Mouse (Mus musculus) left cerebral cortex, postnatal 36 days (tissue): ENCODE measurements around the gene Nudcd2. TPM values are rescaled to one million over a fixed set of nuclear protein-coding genes. Genes with fewer than 3 reads are reported as not detected.
"Not testable (repeated sequence)": the region's sequence is repeated elsewhere in the genome, so short reads cannot be mapped to it uniquely, and the experiment has no call there.

Source experiments
- DNase-seq, 2 experiments: peaks; one replicate each; pipeline ENCODE4 v3.0.0; 2021 to 2022; ENCODE audit warnings: low spot score in 2 of 2, mixed read lengths in 1 of 2
- intact Hi-C: fragments of 180-260 bp; cut with DNase I; formaldehyde crosslinking; loops from one replicate; pipeline ENCODE4 v1.15.1; 2025
- total RNA-seq, 2 experiments: library from RNA; stranded (reverse); gene quantifications; 2 replicates each; pipeline ENCODE4 v1.2.3; 2021

The Nudcd2 gene
- total RNA-seq = 10 to 100 TPM; 18.1 to 21.3 TPM

DNA sequence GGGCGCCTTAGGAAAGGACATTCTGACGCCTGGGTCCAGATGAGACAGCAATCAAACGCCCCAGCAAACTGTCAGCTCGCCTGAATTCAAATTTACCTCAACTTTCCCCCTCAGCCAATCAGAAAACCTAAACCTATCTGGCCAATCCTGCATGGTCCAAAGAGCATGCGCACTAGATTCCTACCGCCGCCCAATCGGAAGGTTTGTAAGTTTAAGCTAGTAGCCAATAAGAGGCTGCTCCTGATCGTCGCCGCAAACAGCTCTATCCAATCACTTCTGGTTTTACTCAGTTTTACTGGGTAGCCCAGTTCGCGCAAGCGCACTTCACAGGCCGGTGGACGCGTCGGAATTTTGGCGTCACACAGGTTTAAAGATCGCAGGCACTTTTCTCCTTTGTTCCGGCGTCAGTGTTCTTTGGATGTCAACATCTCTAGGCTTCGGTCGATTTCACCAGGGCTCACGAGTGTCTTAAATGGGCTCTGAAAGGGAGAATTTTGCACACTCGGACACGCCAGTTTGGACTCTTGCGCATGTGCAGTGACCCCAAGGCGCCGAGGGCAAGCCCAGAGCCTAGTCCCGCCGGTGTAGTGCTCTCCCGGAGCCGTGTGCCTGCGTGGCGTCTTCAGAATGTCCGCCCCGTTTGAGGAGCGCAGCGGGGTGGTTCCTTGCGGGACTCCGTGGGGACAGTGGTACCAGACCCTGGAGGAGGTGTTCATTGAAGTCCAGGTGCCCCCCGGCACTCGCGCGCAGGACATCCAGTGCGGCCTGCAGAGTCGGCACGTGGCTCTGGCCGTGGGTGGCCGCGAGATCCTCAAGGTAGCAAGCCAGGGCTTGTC, at the start of gene Nudcd2, which contains the start of gene Hmmr:
Gene Nudcd2, plus strand, starts transcription at position 329 of the 836 bp plus-strand sequence.
Gene Hmmr, minus strand, starts transcription at position 84 of the 836 bp plus-strand sequence.
- peak; percentile 91 to 94 for DNase-seq
- intact Hi-C loops = loop anchor here (2.0 kb wide), 1 partner anchor 41 kb away; no protein-coding TSS in a partner anchor

DNA sequence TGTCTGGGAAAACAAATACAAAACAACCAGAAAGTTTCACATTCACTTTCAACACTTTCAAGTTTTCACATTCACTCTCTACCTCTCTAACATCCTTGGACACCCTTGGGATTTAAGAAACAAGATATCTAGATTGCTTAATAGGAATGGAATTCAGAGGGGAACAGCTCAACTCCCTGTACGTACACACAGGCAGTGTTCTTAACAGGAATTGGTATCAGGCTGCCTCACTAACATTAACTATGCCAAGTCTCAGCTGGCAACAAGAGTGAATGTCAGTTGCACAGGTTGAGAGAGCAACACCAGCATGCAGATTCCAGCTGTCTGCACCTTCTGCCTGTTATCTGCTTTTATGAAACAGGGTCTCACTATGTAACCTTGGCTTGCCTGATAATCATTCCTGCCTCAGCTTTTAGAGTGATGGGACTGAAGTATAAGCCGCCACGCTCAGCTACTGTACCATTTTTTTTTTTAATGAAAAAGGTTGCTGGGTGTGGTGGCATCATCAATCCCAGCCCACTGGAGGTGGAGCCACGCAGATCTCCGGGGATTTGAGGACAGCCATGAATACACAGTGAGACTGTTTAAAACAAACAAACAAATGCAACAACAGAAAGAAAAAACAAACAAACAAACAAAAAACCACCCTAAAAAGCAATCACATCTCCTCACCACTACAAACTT, 42.9 kb upstream of the Nudcd2 start:
- DNase-seq = no peak
- intact Hi-C loops = loop anchor here (5.0 kb wide), 1 partner anchor 62 kb away; no protein-coding TSS in a partner anchor

DNA sequence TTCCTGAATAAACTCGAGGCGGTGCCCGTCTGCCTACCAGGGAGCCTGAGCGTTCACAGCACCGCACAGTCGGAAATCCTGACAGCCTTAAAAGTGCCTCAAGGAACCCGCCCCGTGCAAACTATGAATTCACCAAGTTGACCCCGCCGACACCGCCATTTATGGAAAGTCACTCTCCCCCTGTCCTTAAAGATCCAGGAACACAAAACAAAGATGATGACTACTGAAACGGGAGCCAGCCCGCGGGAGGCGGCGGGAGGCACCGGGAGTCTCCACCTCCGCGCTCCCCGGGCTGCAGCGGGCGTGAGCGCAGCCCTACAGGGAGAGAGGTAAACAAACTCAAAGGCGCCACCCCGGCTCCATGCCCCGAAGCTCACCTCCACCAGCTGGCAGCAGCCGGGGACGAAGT, 41.4 kb upstream of the Nudcd2 start:
- no peak for DNase-seq
- intact Hi-C loops = loop anchor here (2.0 to 5.0 kb wide), 2 partner anchors 41 to 60 kb away; partner anchors contain the start of genes Hmmr and Nudcd2

DNA sequence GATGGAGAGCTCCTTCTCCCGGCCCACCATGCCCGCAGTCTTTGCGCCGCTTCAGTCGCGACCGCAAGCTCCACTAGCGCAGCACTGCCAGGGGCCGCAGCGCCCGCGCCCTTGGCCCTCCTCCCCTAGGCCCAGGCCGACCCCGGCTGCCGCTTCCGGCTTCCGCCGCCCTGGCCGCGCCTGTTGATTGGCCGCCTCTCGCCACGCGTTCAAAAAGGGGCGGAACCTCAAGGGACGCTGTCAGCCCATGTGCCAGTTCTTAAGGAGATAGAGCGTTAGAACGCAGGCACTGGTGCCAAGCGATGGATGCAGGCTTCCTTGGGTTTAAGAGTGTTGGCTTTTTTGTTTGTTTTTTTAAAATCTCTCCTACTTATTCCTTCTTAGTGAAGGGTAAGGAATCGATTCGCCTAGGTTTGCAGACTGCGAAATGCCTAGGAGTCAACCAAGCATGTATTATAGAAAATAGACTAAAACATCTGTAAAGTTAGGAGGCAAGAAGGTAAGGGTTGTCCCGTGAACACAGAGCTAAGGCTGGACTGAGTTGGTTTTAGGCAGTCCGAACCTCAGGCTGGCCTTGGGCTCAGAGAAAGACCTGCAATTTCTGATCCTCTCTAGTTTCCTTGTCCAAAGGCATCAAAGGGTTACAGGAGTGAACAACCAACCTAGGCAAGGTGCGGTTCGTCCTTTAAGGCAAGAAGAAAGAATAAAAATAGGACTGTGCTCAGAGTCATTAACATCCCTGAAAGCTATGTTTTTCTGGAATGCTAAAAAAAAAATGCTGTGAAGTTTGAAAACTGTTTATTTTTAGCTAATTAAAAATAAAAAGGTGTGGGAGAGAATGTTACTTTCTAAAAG, 40.7 kb upstream of the Nudcd2 start:
- peak; percentile 94 to 95 for DNase-seq
- intact Hi-C loops = loop anchor here (2.0 to 5.0 kb wide), 2 partner anchors 40 to 60 kb away; partner anchors contain the start of genes Hmmr and Nudcd2

DNA sequence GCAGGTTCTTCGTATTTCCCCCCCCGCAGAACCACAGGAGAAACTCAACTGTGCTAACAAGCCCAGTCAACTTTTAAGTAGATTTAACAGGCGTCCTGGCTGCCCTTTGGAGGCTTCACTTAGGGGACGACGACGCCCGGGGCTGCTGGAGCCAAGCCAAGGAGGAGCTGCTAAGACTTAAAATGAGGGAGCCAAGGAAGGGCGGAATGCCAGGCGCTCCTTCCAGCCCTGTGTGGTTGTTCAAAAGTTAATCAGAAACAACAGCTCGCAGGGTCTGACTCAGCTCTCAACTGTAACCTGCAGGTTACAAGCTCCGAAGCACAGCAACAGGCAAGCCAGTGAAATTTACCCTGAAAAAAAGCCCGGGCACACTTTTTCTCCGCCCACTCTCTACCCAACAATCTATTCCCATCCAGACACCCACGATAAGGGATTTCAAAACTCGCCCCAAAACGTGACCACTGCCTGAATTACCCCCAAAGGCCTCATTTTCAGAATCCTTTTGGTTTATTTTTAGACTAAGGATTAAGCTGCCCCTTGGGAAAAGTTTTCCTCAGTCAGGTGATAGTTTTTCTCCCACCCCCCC, 40.0 kb upstream of the Nudcd2 start:
- intact Hi-C loops = loop anchor here (2.0 to 5.0 kb wide), 2 partner anchors 39 to 59 kb away; partner anchors contain the start of genes Hmmr and Nudcd2
- peak; percentile 53 to 61 for DNase-seq

DNA sequence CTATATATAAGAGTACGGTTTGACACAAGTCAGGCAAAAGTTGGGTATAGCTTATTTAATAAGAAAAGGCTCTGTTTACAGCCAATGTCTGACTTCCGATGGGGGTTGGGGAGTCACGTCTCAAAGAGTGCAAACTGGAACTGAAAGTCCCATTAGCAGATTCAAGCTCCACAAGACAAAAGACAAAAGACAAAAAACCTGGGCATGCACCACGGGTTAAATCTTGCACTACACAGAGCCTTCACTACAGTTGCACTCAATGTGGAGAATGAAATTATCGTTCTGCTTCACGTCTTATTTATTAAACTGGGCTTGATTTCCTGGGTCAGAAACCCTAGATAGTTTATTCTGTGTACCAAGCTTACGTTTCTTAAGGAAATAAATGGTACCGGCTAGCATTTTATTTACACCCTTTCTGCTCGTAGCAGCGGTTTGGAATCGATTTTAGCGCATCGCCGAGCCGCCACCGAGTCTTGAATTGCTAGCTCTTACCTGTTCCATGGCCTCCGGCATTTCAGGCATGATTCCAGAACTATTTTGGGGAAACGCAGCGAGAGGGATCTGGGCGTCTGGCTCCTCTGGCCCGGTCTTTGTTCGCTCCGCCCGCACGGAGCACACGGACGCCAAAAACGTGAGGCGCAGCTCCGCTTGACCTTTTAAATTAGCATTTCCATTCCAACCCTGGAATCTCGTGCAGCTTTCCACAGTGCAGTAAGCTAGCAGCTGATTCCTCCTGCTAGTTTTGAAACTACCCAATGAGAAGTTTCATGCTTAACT, 39.0 kb upstream of the Nudcd2 start:
- peak; percentile 60 for DNase-seq

DNA sequence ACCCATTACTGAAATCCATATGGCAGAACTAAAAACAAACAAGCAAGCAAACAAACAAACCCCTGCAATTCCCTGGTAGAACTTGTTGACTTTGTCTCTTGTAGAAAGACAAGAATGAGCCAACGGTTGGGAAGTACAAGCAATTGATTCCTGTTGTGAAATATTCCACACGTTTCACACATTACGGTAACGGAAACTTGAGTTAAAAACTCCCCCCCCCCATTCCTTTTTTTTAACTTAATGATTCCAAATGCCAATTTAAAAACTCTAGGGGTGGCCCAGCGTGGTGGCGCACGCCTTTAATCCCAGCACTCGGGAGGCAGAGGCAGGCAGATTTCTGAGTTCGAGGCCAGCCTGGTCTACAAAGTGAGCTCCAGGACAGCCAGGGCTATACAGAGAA, 38.4 kb upstream of the Nudcd2 start, which contains the start of gene Mat2b:
Gene Mat2b, minus strand, starts transcription at position 101 of the 400 bp plus-strand sequence.
- intact Hi-C loops = no loop called here
- no peak for DNase-seq

More for the DNA sequence above, 39.0 kb upstream of the Nudcd2 start:
- intact Hi-C loops = loop anchor here (5.0 kb wide), 1 partner anchor 58 kb away; no protein-coding TSS in a partner anchor

DNA sequence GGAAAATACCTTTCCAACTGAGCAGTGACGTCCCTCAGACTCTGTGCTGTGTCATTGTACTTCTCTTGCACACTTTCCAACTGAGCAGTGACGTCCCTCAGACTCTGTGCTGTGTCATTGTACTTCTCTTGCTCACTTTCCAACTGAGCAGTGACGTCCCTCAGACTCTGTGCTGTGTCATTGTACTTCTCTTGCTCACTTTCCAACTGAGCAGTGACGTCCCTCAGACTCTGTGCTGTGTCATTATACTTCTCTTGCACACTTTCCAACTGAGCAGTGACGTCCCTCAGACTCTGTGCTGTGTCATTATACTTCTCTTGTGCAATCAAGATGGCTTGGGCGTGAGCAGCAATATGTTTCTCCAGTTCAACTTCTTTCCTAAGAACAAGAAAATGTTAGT, 23.6 kb upstream of the Nudcd2 start:
- intact Hi-C loops, DNase-seq: not testable (repeated sequence)

DNA sequence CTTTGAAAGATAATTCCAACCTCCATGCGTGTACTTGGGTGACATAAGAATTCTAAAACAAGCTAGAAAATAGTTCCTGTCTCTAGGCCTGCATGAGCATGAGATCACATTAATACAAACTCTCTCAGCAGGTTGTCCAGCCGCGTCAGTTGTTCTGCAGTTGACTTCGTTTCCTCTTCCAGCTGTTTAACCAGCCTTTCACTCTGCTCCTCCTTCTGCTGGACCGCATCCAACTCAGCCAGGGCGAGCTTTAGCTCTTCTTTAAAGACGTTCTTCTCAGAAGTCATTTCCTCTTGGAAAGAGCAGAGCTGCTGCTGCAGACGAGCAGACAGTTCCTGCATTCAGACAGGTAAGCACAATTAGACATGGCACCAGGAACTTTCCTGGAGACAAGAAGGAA, 19.6 kb upstream of the Nudcd2 start:
- intact Hi-C loops = no loop called here
- no peak for DNase-seq

DNA sequence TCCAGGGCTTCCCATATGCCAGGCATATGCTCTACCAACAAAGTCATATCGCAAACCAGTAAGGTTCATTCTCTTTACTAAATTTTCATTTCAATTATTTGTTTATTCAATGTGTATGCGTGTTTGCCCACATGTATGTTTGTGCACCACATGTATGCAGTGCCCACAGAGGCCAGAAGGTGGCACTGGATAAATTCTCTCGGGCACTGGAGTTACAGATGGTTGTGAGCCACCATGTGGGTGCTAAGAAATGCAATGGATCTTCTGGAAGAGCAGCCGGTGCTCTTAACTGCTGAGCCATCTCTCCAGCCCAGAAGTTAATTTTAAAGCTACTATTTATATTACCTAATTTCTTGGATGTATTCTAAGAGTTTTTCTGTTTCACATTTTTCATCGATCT, 17.9 kb upstream of the Nudcd2 start:
- intact Hi-C loops = no loop called here
- no peak for DNase-seq

DNA sequence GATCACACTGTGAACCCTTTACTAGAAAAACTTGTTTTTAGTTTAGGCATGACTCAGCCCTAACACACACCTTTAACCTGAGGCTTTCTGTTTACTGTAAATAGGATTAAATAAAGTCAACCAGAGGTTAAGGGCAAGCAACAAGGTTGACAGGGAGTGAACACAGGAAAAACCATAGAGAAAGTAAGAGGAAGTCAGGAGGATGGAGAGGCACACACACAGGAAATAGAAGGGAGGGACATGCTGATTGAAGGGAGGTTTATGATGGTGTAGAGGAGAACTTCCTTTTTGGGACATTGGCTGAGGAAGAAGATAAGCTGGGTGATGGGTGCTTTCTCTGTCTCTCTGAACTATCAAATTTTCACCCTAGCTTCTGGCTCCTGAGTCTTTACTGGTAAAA, 15.1 kb upstream of the Nudcd2 start:
- intact Hi-C loops = no loop called here
- DNase-seq = no peak

DNA sequence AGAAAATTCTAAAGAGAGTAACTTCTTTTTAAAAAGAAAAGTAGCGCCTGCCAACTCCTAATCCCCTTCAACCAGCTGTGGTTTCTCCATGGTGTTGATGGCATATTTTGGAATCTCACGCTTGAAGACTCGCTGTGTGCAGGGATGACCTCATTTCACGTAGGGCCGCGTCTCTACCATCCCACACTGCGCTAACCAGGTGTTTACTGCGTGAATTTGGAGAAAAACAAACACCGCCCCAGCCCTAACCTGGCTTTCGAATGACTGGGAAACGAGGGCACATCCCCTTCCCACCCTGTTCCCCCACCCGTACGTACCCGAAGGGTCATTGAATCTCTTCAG, 499 bp upstream of the Nudcd2 start:
- intact Hi-C loops = loop anchor here (2.0 kb wide), 1 partner anchor 40 kb away; no protein-coding TSS in a partner anchor
- DNase-seq = no peak

DNA sequence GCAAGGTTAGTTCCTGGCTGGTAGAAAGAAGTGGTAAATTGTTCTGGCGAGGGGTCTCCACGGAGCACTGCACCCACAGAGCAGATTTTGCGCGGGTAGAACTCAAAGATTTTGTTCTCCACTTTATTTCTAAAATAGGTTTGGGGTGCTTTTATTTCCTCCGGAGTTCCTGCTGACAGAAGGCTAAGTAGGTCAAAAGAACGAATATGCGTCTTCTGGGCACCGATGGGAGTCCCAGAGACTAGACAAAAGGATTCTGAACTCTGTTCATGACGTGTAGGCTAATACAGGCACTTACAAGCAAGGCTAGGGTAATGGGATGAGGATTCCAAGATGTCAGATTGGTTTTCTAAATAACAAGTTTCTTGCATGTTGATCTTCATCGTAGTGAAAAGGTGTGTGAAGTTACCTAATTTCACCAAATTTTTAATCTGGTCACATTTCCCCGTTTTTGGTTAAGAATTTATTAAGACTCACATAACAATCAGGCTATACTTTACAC, 835 bp downstream of the Nudcd2 start:
- intact Hi-C loops = no loop called here
- DNase-seq = no peak

DNA sequence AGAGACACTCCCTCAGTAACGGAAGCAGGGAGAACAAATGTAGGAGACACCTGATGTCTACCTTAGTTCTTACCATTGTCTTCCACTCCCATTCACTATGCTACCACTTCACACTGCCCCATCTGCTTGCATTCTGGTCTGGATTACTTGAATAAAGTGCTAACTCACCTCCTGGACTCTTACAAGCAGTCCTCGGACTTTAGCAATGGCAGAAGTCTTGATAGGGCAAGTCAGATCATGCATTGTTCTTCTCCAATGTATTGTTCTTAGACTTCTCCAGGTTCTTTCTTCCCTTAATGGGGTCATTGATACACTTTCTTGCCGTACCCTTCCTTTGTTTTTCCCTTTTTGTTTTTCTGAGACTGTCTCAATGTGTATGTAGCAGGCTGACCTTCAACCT, 3.9 kb downstream of the Nudcd2 start:
- no peak for DNase-seq
- intact Hi-C loops = no loop called here

DNA sequence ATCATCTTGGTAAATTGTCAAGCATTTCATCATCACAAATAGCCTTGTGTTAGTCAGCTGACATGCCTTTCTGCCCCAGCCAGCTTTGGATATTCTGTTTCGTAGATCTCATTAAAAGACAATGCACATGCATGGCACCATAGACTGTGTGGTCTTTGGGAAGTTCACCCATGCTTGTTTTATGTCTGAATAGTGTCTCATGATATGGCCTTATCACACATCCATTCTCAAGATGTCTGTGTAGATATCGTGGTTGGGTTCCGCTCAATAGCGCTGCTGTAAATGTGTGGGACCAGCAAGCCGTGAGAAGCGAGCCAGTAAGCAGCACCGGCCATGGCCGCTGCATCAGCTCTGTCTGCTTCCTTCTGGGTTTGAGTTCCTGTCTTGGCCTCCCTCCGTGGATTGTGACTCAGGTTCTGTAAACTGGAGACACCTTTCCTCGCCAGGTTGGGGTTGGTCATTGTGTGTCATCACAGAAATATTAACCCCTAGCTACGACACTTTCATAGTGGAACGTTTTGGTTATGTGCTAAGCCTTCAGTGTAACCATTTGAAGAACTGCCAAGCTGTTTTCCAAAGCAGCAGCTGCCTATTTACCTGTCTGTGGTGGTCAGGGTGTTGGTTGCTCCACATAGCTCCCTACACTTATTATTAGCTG, 8.3 kb downstream of the Nudcd2 start:
- intact Hi-C loops = no loop called here
- DNase-seq = no peak

DNA sequence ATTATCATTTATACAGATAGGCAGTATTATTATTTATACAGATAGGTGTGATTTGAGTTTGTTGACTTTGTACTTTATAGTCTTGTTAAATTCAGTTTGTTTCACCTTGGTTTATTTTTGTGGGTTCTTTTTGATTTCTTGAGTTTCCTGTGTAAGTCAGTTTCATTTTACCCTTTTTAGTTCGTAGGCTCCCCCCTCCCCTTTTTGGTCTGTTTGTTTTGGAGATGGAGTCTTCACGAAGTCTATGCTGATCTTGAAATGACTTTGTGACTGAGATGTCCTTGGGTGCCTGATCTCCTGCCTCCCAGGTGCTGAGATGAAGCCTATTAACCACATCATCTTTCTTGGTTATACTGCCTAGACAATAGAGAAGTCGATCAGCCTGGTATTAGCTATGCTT, 10.9 kb downstream of the Nudcd2 start:
- intact Hi-C loops = no loop called here
- no peak for DNase-seq

DNA sequence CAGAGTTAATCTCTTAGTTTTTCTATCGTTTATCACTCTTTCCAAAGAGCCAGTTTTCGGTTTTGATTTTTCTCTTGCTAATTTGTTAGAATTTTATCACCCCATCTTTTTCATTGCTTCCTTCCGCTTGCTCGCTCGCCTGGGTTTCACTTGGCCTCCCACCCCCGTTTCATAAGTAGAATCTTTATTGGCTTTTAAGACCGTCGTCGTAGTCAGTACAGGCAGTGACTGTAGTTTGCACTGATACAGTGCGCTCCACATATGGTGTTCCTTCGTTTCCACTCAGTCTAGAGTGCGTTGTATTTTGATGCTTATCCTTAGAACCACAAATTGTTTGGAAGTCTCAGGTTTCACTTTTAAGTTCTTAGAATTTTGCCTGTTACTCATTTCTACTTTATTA, 12.9 kb downstream of the Nudcd2 start:
- intact Hi-C loops = no loop called here
- DNase-seq = no peak

DNA sequence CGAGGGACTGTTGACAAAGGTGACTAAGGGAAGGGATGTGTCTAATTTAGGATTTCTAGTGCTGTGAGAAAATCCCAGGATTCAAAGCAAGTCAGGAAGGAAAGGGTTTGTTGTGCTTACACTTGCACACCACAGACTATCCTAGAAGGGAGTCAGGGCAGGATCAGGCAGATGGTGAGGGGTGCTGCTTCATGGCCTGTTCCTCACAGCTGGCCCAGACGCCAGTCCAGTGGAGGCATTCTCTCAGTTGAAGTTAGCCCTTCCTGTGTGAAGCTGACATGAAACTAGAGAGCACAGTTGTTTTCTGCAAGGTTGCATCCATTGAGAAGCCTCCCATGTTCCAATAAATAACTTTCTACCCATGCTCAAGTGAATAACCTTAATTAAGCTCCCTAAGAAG, 14.2 kb downstream of the Nudcd2 start:
- no peak for DNase-seq
- intact Hi-C loops = no loop called here
